Mouse (Mus musculus) neural tube, embryonic 12.5 days (tissue): ENCODE data around the gene Epor. TPM values are rescaled to one million over a fixed set of nuclear protein-coding genes. Genes with fewer than 3 reads are reported as not detected.

Source experiments
- ATAC-seq: fragments of 200-750 bp; cut with Nextera tagmentation; 2 replicates; pipeline ENCODE4 v1.8.0; 2017; ENCODE audit warnings: low read depth, mild to moderate bottlenecking, moderate TSS enrichment, moderate library complexity; ENCODE audit not compliant: low FRiP score
- H3K27ac ChIP-seq: fragments of 300-500 bp; sonication (generic); 2 replicates; pipeline ENCODE4 v1.5.1; 2016
- H3K27me3 ChIP-seq: fragments of 300-500 bp; sonication (generic); replicated peaks from 2 replicates; pipeline ENCODE4 v1.6.1; 2016; ENCODE audit warnings: mild to moderate bottlenecking
- H3K36me3 ChIP-seq: fragments of 300-500 bp; sonication (generic); 2 replicates; pipeline ENCODE4 v1.6.1; 2016; ENCODE audit warnings: mild to moderate bottlenecking
- H3K4me1 ChIP-seq: fragments of 300-500 bp; sonication (generic); 2 replicates; pipeline ENCODE4 v1.6.1; 2016
- H3K4me2 ChIP-seq: fragments of 300-500 bp; sonication (generic); replicated peaks from 2 replicates; pipeline ENCODE4 v1.6.1; 2016; ENCODE audit warnings: mild to moderate bottlenecking
- H3K4me3 ChIP-seq: fragments of 300-500 bp; sonication (generic); 2 replicates; pipeline ENCODE4 v1.5.1; 2016
- H3K9ac ChIP-seq: fragments of 300-500 bp; sonication (generic); 2 replicates; pipeline ENCODE4 v1.6.1; 2016; ENCODE audit warnings: mild to moderate bottlenecking
- H3K9me3 ChIP-seq: fragments of 300-500 bp; sonication (generic); 2 replicates; pipeline ENCODE4 v1.6.1; 2016; ENCODE audit warnings: mild to moderate bottlenecking
- WGBS: fragments of 180-500 bp; shearing (Covaris S2); methylation state at CpG from one replicate; pipeline ENCODE4 v1.1.7; 2016; 5-methylcytosine and 5-hydroxymethylcytosine counted together
- polyA plus RNA-seq: library from polyadenylated mRNA; unstranded; fragments of >200 nt; fragmentation: Nextera tagmentation; extraction: Ambion mirVana; gene quantifications from 2 replicates; pipeline ENCODE4 v1.2.1, GENCODE M21; 2016

Gene Epor
- polyA plus RNA-seq: 3.5 and 4.0 TPM in 2 replicates

GRCm38 (mm10) chr9:21963417-21963816 lies at the start of gene Epor:
Epor (minus strand) TSS chr9:21963506.
- 0 out of 2 replicates have a peak, but pooled peaks have one; percentile 21 for ATAC-seq
- 16% methylated on average over 8 of the region's 8 CpGs for WGBS
- peaks cover 47% of the 10 kb centered on the region for H3K27me3 ChIP-seq
- no peaks in the 10 kb centered on the region for H3K36me3 ChIP-seq
- H3K9me3 ChIP-seq: no peaks in the 10 kb centered on the region
- 0 out of 2 replicates have a peak within 1 kb of the TSS, but pooled peaks have one; percentile 29 for H3K9ac ChIP-seq
- H3K27ac ChIP-seq: no peak within 1 kb of the TSS
- peak within 1 kb of the TSS; percentile 27 for H3K4me3 ChIP-seq
- peak within 1 kb of the TSS; percentile 70 for H3K4me2 ChIP-seq
- H3K4me1 ChIP-seq: peaks cover 34% of the 10 kb centered on the region

- peak; percentile 34; the same call in 1 of the 2 replicates for ATAC-seq
- H3K4me2 ChIP-seq: no peak overlapping the region
- no peaks in the 10 kb centered on the region for H3K9me3 ChIP-seq
- no peaks in the 10 kb centered on the region for H3K27me3 ChIP-seq
- peaks cover 83% of the 10 kb centered on the region for H3K36me3 ChIP-seq
- peaks cover 11% of the 10 kb centered on the region for H3K4me1 ChIP-seq
- H3K27ac ChIP-seq: no peak overlapping the region
- no peak overlapping the region for H3K9ac ChIP-seq
- WGBS: 91% methylated on average over 13 of the region's 13 CpGs
- H3K4me3 ChIP-seq: no peak overlapping the region
Measured at GRCm38 (mm10) chr9:22012731-22013130, 49.4 kb upstream of the Epor start.

GRCm38 (mm10) chr9:22011055-22011454 lies 47.7 kb upstream of the Epor start:
- Histone ChIP-seq H3K27ac (no peak overlapping the region), H3K9me3 (no peaks in the 10 kb centered on the region), H3K4me3 (no peak overlapping the region), H3K4me2 (no peak overlapping the region), H3K9ac (no peak overlapping the region), H3K4me1 (peaks cover 11% of the 10 kb centered on the region), H3K36me3 (peaks cover 88% of the 10 kb centered on the region), H3K27me3 (no peaks in the 10 kb centered on the region)
- WGBS: 96% methylated on average over 5 of the region's 5 CpGs
- ATAC-seq: no peak; the same call in 1 of the 2 replicates

DNA sequence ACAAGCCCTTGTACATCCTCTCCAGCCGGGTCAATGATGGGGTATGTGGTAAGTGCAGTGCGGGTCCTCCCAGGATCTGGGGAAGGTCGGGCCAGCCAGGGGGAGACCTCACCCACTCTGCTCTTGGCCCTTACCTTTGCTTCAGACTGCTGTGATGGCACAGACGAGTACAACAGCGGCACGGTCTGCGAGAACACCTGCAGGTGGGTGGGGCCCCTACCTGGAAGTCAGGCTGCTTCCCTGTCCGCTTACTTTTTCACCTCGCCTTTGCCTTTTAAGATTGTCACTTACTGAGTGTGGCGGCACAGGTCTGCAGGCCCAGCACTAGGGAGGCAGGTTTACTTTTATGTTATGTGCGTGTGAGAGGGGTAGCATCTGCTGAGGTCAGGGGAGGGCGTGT lies 41.2 kb upstream of the Epor start:
- H3K27ac ChIP-seq: no peak overlapping the region
- H3K4me2 ChIP-seq: peak overlapping the region; percentile 89
- peaks cover 29% of the 10 kb centered on the region for H3K4me1 ChIP-seq
- H3K9me3 ChIP-seq: no peaks in the 10 kb centered on the region
- no peak for ATAC-seq
- peaks cover 47% of the 10 kb centered on the region for H3K36me3 ChIP-seq
- no peaks in the 10 kb centered on the region for H3K27me3 ChIP-seq
- WGBS: 95% methylated on average over 12 of the region's 12 CpGs
- H3K4me3 ChIP-seq: 0 out of 2 replicates have a peak overlapping the region, but pooled peaks have one; percentile 65
- 0 out of 2 replicates have a peak overlapping the region, but pooled peaks have one; percentile 69 for H3K9ac ChIP-seq

DNA sequence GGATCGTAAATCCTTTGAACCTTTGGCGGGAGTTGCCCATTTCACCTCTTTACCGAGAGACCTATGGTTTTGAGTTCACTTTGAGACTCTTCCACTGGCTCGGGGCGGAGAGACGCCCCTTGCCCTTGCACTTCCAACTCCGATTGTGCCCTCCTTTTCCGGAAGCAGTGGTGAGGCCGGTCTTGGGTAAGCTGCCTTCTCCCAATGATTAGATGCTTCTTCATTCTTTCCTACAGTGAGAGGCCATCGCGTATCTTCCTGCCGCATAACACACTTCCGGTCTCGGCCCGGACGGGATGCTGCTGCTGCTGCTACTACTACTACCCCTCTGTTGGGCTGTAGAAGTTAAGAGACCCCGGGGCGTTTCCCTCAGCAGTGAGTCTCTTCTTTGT lies 39.9 kb upstream of the Epor start:
- no peaks in the 10 kb centered on the region for H3K27me3 ChIP-seq
- H3K9me3 ChIP-seq: no peaks in the 10 kb centered on the region
- H3K4me1 ChIP-seq: peaks cover 26% of the 10 kb centered on the region
- peaks cover 35% of the 10 kb centered on the region for H3K36me3 ChIP-seq
- ATAC-seq: peak; percentile 27; the same call in 1 of the 2 replicates
- H3K4me2 ChIP-seq: peak overlapping the region; percentile 89
- H3K4me3 ChIP-seq: peak overlapping the region; percentile 65
- peak overlapping the region; percentile 69 for H3K9ac ChIP-seq
- WGBS: under 1% methylated on average over 18 of the region's 18 CpGs
- H3K27ac ChIP-seq: peak overlapping the region; percentile 51; the same call in 1 of the 2 replicates

DNA sequence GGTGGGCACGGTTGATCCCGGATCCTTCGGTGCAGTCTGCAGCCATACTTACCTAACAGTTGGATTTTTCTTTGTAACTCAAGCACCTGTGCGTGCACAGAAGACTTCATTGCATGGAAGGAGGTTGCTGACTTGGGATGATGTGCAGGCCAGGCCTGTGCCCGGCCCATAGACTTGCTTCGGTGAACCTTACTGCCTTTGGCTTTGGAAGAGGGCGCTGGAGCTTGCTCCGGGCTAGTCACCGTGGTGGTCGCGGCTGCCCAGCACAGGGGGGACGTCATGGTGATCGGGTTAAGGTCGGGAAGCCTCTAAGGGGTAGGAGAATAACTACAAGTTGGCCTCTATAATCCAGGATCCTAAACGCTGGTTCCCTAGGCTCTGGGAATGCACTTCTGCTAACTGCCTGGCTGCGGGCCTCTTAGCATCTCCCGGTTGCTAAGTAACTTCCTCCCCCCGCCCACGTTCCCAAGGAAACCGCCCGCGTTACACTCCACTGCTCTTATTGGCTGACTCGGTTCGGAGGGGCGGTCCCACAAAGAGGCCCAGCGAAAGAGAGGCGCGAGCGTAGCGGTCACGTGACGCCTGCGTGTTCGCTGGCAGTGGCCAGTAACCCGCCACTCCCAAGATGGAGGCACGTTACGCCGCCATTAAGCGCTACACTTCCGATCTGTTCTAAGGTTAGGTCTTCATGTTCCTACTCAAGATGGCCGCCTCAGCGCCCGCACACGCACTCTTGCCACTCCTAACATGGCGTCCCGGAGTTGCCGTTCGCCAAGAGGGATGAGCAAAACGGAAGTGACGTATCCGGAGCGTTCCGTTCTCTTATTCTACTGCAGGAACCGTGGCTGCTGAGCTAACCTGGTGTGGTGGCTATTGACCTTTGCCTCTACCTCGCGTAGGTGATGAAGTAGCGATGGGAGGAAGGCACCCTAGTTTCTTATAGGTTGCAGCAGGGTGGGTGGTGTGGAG lies 39.2 kb upstream of the Epor start, which contains the start of the genes Ccdc151 and Prkcsh:
Gene Ccdc151, minus strand, starts transcription at position 441 of the 969 bp plus-strand sequence.
Gene Prkcsh, plus strand, starts transcription at position 613 of the 969 bp plus-strand sequence.
- Histone ChIP-seq H3K36me3 (peaks cover 29% of the 10 kb centered on the region), H3K4me1 (peaks cover 26% of the 10 kb centered on the region), H3K27me3 (no peaks in the 10 kb centered on the region), H3K4me3 (peak within 1 kb of the TSS; percentile 65), H3K9ac (peak within 1 kb of the TSS; percentile 69), H3K4me2 (peak within 1 kb of the TSS; percentile 89), H3K9me3 (no peaks in the 10 kb centered on the region), H3K27ac (peak within 1 kb of the TSS; percentile 51; the same call in 1 of the 2 replicates)
- peak; percentile 99 for ATAC-seq
- 6% methylated on average over 57 of the region's 57 CpGs for WGBS

GRCm38 (mm10) chr9:22001633-22002032 lies 38.3 kb upstream of the Epor start:
- H3K9ac ChIP-seq: no peak overlapping the region

GRCm38 (mm10) chr9:22000296-22000695 lies 37.0 kb upstream of the Epor start:
- no peak overlapping the region for H3K27ac ChIP-seq
- H3K4me2 ChIP-seq: no peak overlapping the region
- no peak overlapping the region for H3K9ac ChIP-seq
- no peak overlapping the region for H3K4me3 ChIP-seq
- no peaks in the 10 kb centered on the region for H3K27me3 ChIP-seq
- no peak for ATAC-seq
- H3K36me3 ChIP-seq: peaks cover 7% of the 10 kb centered on the region; the same call in 1 of the 2 replicates
- peaks cover 26% of the 10 kb centered on the region for H3K4me1 ChIP-seq
- no peaks in the 10 kb centered on the region for H3K9me3 ChIP-seq
- 89% methylated on average over 6 of the region's 6 CpGs for WGBS

More at GRCm38 (mm10) chr9:22001633-22002032, 38.3 kb upstream of the Epor start:
- no peak for ATAC-seq
- Histone ChIP-seq H3K27me3 (no peaks in the 10 kb centered on the region), H3K4me1 (peaks cover 26% of the 10 kb centered on the region), H3K36me3 (peaks cover 20% of the 10 kb centered on the region), H3K27ac (no peak overlapping the region), H3K4me2 (peak overlapping the region; percentile 74), H3K9me3 (no peaks in the 10 kb centered on the region), H3K4me3 (no peak overlapping the region)
- 84% methylated on average over 4 of the region's 4 CpGs for WGBS

GRCm38 (mm10) chr9:21996178-21996867 lies 33.0 kb upstream of the Epor start:
- Histone ChIP-seq H3K27ac (no peak overlapping the region), H3K9ac (no peak overlapping the region), H3K36me3 (no peaks in the 10 kb centered on the region), H3K9me3 (no peaks in the 10 kb centered on the region), H3K4me1 (no peaks in the 10 kb centered on the region), H3K4me2 (no peak overlapping the region), H3K27me3 (peaks cover 20% of the 10 kb centered on the region), H3K4me3 (no peak overlapping the region)
- WGBS: 80% methylated on average over 3 of the region's 3 CpGs
- no peak for ATAC-seq

DNA sequence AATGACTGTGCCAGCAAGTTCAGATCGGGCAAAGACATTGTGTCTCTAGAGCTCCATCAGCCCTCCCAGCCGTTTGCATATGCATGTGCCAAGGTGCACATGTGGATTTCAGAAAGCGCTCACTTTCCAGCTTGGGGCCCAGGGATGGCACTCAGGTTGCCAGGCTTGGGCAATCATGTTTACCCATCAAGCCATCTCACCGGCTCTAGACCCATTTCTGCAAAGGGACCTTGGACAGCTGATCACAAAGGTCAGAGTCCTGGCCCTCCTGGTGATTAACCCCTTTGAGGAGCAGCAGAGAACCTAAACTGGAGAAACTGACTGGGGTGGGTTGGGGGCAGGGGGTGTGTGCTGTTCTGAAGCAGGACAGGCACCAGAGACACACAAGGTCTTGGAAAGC lies 28.9 kb upstream of the Epor start:
- Histone ChIP-seq H3K36me3 (no peaks in the 10 kb centered on the region), H3K4me1 (peaks cover 22% of the 10 kb centered on the region), H3K27me3 (peaks cover 61% of the 10 kb centered on the region), H3K9ac (no peak overlapping the region), H3K27ac (no peak overlapping the region), H3K4me3 (no peak overlapping the region), H3K4me2 (no peak overlapping the region), H3K9me3 (no peaks in the 10 kb centered on the region)
- 74% methylated on average over 4 of the region's 4 CpGs for WGBS
- no peak for ATAC-seq

GRCm38 (mm10) chr9:21989230-21990110 lies 26.2 kb upstream of the Epor start, which contains the start of gene Rgl3:
Rgl3 (minus strand) TSS chr9:21989446.
- H3K27me3 ChIP-seq: peaks cover 73% of the 10 kb centered on the region
- peak; percentile 35; the same call in 1 of the 2 replicates for ATAC-seq
- H3K4me1 ChIP-seq: peaks cover 22% of the 10 kb centered on the region
- no peaks in the 10 kb centered on the region for H3K36me3 ChIP-seq
- peak within 1 kb of the TSS; percentile 45; the same call in 1 of the 2 replicates for H3K9ac ChIP-seq
- peak within 1 kb of the TSS; percentile 71 for H3K4me2 ChIP-seq
- no peaks in the 10 kb centered on the region for H3K9me3 ChIP-seq
- under 1% methylated on average over 42 of the region's 42 CpGs for WGBS
- peak within 1 kb of the TSS; percentile 34 for H3K4me3 ChIP-seq
- H3K27ac ChIP-seq: no peak within 1 kb of the TSS
